Mouse (Mus musculus): ENCODE data around the gene Fmo5. TPM values are rescaled to one million over a fixed set of nuclear protein-coding genes. Genes with fewer than 3 reads are reported as not detected.
A peak's percentile ranks its signal among the peaks of the same experiment; 100 is the strongest.

Gene Fmo5
- polyA plus RNA-seq, 1 experiment = 0.66 TPM

GRCm38 (mm10) chr3:97633456-97633855 is 4.9 kb downstream of the Fmo5 start:
- DNase-seq (ENCODE audit: low read depth) = no peak
- TF ChIP-seq POLR2A (IDR thresholded peaks at IDR 0.05; ENCODE audit: borderline replicate concordance, extremely low read depth, insufficient read depth, insufficient read length, poor library complexity, severe bottlenecking) (no peak), CTCF (IDR thresholded peaks at IDR 0.05; ENCODE audit: borderline replicate concordance, extremely low read depth, insufficient read depth, insufficient read length) (no peak)

- TF ChIP-seq POLR2A (IDR thresholded peaks at IDR 0.05; ENCODE audit: borderline replicate concordance, extremely low read depth, insufficient read depth, insufficient read length, poor library complexity, severe bottlenecking) (no peak), CTCF (IDR thresholded peaks at IDR 0.05; ENCODE audit: borderline replicate concordance, extremely low read depth, insufficient read depth, insufficient read length) (no peak)
- peak; percentile 58 for DNase-seq (ENCODE audit: low read depth)
Measured at GRCm38 (mm10) chr3:97634288-97634761, 5.7 kb downstream of the Fmo5 start.

- DNase-seq (ENCODE audit: low read depth) = no peak
- TF ChIP-seq CTCF (IDR thresholded peaks at IDR 0.05; ENCODE audit: borderline replicate concordance, extremely low read depth, insufficient read depth, insufficient read length) (no peak), POLR2A (IDR thresholded peaks at IDR 0.05; ENCODE audit: borderline replicate concordance, extremely low read depth, insufficient read depth, insufficient read length, poor library complexity, severe bottlenecking) (no peak)
Measured at GRCm38 (mm10) chr3:97641396-97641795, 12.8 kb downstream of the Fmo5 start.

- DNase-seq (ENCODE audit: low read depth) = no peak
- no peak for TF ChIP-seq CTCF (IDR thresholded peaks at IDR 0.05; ENCODE audit: borderline replicate concordance, extremely low read depth, insufficient read depth, insufficient read length)
- TF ChIP-seq POLR2A (IDR thresholded peaks at IDR 0.05; ENCODE audit: borderline replicate concordance, extremely low read depth, insufficient read depth, insufficient read length, poor library complexity, severe bottlenecking) = no peak
Measured at GRCm38 (mm10) chr3:97642001-97642400, 13.4 kb downstream of the Fmo5 start.

- TF ChIP-seq POLR2A (IDR thresholded peaks at IDR 0.05; ENCODE audit: borderline replicate concordance, extremely low read depth, insufficient read depth, insufficient read length, poor library complexity, severe bottlenecking) = no peak
- TF ChIP-seq CTCF (IDR thresholded peaks at IDR 0.05; ENCODE audit: borderline replicate concordance, extremely low read depth, insufficient read depth, insufficient read length) = no peak
- no peak for DNase-seq (ENCODE audit: low read depth)
Measured at GRCm38 (mm10) chr3:97648518-97648917, 19.9 kb downstream of the Fmo5 start.

GRCm38 (mm10) chr3:97649022-97649421 is 20.4 kb downstream of the Fmo5 start:
- no peak for TF ChIP-seq POLR2A (IDR thresholded peaks at IDR 0.05; ENCODE audit: borderline replicate concordance, extremely low read depth, insufficient read depth, insufficient read length, poor library complexity, severe bottlenecking)
- no peak for TF ChIP-seq CTCF (IDR thresholded peaks at IDR 0.05; ENCODE audit: borderline replicate concordance, extremely low read depth, insufficient read depth, insufficient read length)

GRCm38 (mm10) chr3:97649469-97649868 is 20.9 kb downstream of the Fmo5 start:
- no peak for TF ChIP-seq POLR2A (IDR thresholded peaks at IDR 0.05; ENCODE audit: borderline replicate concordance, extremely low read depth, insufficient read depth, insufficient read length, poor library complexity, severe bottlenecking)
- TF ChIP-seq CTCF (IDR thresholded peaks at IDR 0.05; ENCODE audit: borderline replicate concordance, extremely low read depth, insufficient read depth, insufficient read length) = no peak
- no peak for DNase-seq (ENCODE audit: low read depth)

More at GRCm38 (mm10) chr3:97649022-97649421, 20.4 kb downstream of the Fmo5 start:
- no peak for DNase-seq (ENCODE audit: low read depth)

GRCm38 (mm10) chr3:97651604-97652003 is 23.0 kb downstream of the Fmo5 start:
- TF ChIP-seq POLR2A (IDR thresholded peaks at IDR 0.05; ENCODE audit: borderline replicate concordance, extremely low read depth, insufficient read depth, insufficient read length, poor library complexity, severe bottlenecking) (no peak), CTCF (IDR thresholded peaks at IDR 0.05; ENCODE audit: borderline replicate concordance, extremely low read depth, insufficient read depth, insufficient read length) (no peak)
- no peak for DNase-seq (ENCODE audit: low read depth)

GRCm38 (mm10) chr3:97653781-97654180 is 25.2 kb downstream of the Fmo5 start:
- no peak for TF ChIP-seq CTCF (IDR thresholded peaks at IDR 0.05; ENCODE audit: borderline replicate concordance, extremely low read depth, insufficient read depth, insufficient read length)
- no peak for TF ChIP-seq POLR2A (IDR thresholded peaks at IDR 0.05; ENCODE audit: borderline replicate concordance, extremely low read depth, insufficient read depth, insufficient read length, poor library complexity, severe bottlenecking)
- DNase-seq (ENCODE audit: low read depth) = no peak

GRCm38 (mm10) chr3:97654901-97655300 is 26.3 kb downstream of the Fmo5 start:
- TF ChIP-seq CTCF (IDR thresholded peaks at IDR 0.05; ENCODE audit: borderline replicate concordance, extremely low read depth, insufficient read depth, insufficient read length) (peak; percentile 20; the same call in 1 of the 2 replicates), POLR2A (IDR thresholded peaks at IDR 0.05; ENCODE audit: borderline replicate concordance, extremely low read depth, insufficient read depth, insufficient read length, poor library complexity, severe bottlenecking) (no peak)
- no peak for DNase-seq (ENCODE audit: low read depth)

- DNase-seq (ENCODE audit: low read depth) = peak; percentile 99
- TF ChIP-seq POLR2A (IDR thresholded peaks at IDR 0.05; ENCODE audit: borderline replicate concordance, extremely low read depth, insufficient read depth, insufficient read length, poor library complexity, severe bottlenecking) = peak; percentile 80; the same call in 1 of the 2 replicates
- no peak for TF ChIP-seq CTCF (IDR thresholded peaks at IDR 0.05; ENCODE audit: borderline replicate concordance, extremely low read depth, insufficient read depth, insufficient read length)
Measured at GRCm38 (mm10) chr3:97657655-97658411, 29.2 kb downstream of the Fmo5 start, which contains the start of gene Prkab2. Gene Prkab2, plus strand, starts transcription at chr3:97658193.
